Mouse (Mus musculus) C2C12 (cell line): ENCODE data around the gene Smad1. TPM values are rescaled to one million over a fixed set of nuclear protein-coding genes. Genes with fewer than 3 reads are reported as not detected.

ENCODE experiments used
- H3K27me3 ChIP-seq: one replicate; pipeline ENCODE4 v1.6.1; 2011; ENCODE audit not compliant: control insufficient read depth, insufficient read depth, insufficient read length
- H3K36me3 ChIP-seq: one replicate; pipeline ENCODE4 v1.6.1; 2011; ENCODE audit not compliant: control insufficient read depth, insufficient read depth
- H3K4me3 ChIP-seq: one replicate; pipeline ENCODE4 v1.5.1; 2011; ENCODE audit warnings: mild to moderate bottlenecking, control low read depth; ENCODE audit not compliant: poor library complexity, insufficient read depth, severe bottlenecking
- H3K79me2 ChIP-seq: one replicate; pipeline ENCODE4 v1.6.1; 2011; ENCODE audit not compliant: control insufficient read depth, insufficient read depth
- H3K79me3 ChIP-seq: one replicate; pipeline ENCODE4 v1.6.1; 2011; ENCODE audit warnings: low read depth, control low read depth
- H3ac ChIP-seq: one replicate; pipeline ENCODE3; 2011; ENCODE audit warnings: low read depth; ENCODE audit not compliant: control insufficient read depth, insufficient read length
- CEBPB ChIP-seq: IDR thresholded peaks from one replicate; pipeline ENCODE4 v1.6.1; 2011; ENCODE audit warnings: low read depth, mild to moderate bottlenecking, control low read depth, moderate library complexity
- CTCF ChIP-seq: IDR thresholded peaks from one replicate; pipeline ENCODE4 v1.5.1; 2011; ENCODE audit not compliant: control insufficient read depth, insufficient read depth, insufficient read length
- FOSL1 ChIP-seq: IDR thresholded peaks from one replicate; pipeline ENCODE4 v1.8.0; 2011; ENCODE audit warnings: mild to moderate bottlenecking, low read length; ENCODE audit not compliant: poor library complexity, insufficient read depth, severe bottlenecking
- MAX ChIP-seq: IDR thresholded peaks from one replicate; pipeline ENCODE4 v1.6.1; 2011; ENCODE audit warnings: mild to moderate bottlenecking, control low read depth
- MYOD1 ChIP-seq: IDR thresholded peaks from one replicate; pipeline ENCODE4 v1.6.1; 2011; ENCODE audit warnings: low read depth; ENCODE audit not compliant: control insufficient read depth, insufficient read length
- MYOG ChIP-seq: IDR thresholded peaks from one replicate; pipeline ENCODE4 v1.6.1; 2011; ENCODE audit not compliant: control insufficient read depth, insufficient read length; ENCODE audit errors: extremely low read depth
- USF1 ChIP-seq: IDR thresholded peaks from one replicate; pipeline ENCODE4 v1.6.1; 2011; ENCODE audit warnings: low read depth, mild to moderate bottlenecking, control low read depth, moderate library complexity
- polyA plus RNA-seq: library from polyadenylated mRNA; unstranded; fragments of >200 nt; fragmentation: generic; extraction: Trizol; gene quantifications from one replicate; pipeline ENCODE4 v1.2.1, GENCODE M21; 2012; ENCODE audit warnings: missing spikeins

Smad1 gene
- polyA plus RNA-seq, 1 experiment, result 11.2 TPM

DNA sequence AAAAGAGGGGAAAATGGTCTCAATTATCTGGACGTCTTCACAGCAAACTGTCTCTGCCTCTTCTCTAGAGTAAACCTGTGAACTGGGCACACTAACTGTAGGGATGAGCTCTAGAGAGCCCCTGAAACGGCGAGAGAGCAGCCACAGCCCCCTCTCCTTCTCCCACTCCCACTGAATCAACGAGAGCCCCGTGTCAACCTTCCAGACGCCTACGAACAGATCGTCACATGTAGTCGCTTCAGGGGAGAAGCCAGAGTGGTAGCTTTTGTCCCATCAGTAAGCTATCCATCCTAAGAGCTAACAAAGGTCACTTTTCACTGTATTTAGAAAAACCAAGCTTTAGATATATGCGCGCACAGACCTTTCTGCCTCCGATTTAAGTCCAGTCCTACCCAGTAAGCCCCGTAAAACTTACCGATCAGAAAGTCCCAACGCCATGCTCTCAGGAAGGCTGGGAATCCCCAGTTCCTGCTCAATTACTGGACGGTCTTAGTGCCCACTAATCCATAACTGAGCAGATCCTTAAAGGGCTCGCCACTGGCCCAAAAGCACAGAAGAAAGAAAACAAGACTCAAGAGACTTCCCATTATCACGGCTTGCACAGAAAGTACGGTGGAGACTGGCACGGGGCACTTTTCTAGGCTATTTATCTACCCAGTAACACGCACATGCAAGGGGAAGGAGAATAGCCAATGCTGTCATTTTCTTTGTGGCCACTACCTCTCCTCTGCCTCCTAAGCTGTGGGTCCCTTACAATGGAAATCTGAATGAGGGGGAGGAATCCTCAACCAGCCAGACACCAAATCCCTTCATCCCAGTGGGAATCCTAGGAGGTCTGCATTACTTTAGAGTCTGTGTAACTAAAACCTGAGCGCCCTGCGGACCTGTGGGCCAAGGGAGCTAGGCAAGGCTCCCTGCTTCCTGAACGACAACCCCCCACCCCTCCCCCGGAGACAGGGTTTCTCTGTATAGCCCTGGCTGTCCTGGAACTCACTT, 14.7 kb downstream of the Smad1 start:
- Histone ChIP-seq H3K36me3 (peaks cover 7% of the 10 kb centered on the region), H3K27me3 (no peaks in the 10 kb centered on the region), H3K4me3 (no peak overlapping the region), H3K79me2 (peaks cover 93% of the 10 kb centered on the region), H3K79me3 (peaks cover 52% of the 10 kb centered on the region), H3ac (no peak overlapping the region)
- TF ChIP-seq USF1 (no peak), MYOD1 (no peak), MAX (no peak), CTCF (no peak), CEBPB (no peak), MYOG (no peak), FOSL1 (no peak)

DNA sequence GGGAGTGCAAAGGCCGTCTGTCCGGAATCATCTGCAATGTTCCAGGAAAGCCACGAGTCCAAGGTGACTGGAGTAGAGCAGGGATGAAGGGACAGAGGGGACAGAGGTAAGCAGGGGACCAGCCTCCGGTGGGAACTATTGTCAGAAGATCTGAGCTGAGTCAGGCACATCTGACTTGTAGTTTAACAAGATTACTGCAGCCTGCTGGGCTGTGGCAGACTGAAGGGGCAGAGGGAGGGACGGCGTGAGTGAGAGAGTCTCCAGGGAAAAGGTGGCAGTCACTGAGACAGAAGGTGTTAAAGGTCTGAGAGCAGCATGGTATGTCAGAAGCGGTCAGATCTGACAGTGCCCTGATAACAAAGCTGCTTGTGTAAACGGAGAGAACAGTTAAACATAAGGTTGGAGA, 16.5 kb downstream of the Smad1 start:
- no peak overlapping the region for H3K4me3 ChIP-seq

DNA sequence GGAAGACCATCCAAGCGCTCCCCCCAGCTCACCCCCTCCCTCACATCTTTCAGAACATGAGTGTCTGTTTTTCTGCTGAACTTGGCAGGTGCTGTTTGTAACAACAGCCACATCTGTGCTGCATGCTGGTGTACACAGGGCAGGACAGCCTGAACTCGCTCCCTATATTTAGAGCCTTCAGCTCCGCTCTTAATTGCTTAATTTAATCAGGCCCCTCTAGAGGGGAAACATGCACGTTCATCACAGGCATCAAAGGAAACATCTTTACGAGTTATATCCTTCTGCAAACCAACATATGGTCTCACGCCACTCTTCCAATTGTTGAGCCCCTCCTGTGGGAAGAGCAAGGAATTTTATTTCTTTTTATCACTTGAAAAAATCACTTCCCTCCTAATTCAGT, 17.5 kb downstream of the Smad1 start:
- no peak for TF ChIP-seq FOSL1
- TF ChIP-seq CEBPB, result no peak
- TF ChIP-seq MYOD1, result no peak
- no peak for TF ChIP-seq USF1
- TF ChIP-seq CTCF, result no peak
- no peak for TF ChIP-seq MAX
- TF ChIP-seq MYOG, result no peak
- Histone ChIP-seq H3K79me3 (peaks cover 42% of the 10 kb centered on the region), H3K27me3 (no peaks in the 10 kb centered on the region), H3K36me3 (peaks cover 6% of the 10 kb centered on the region), H3ac (no peak overlapping the region), H3K79me2 (peaks cover 91% of the 10 kb centered on the region), H3K4me3 (no peak overlapping the region)

More for the DNA sequence above, 16.5 kb downstream of the Smad1 start:
- H3K79me2 ChIP-seq, result peaks cover 92% of the 10 kb centered on the region
- no peaks in the 10 kb centered on the region for H3K36me3 ChIP-seq
- no peak for TF ChIP-seq CTCF
- TF ChIP-seq USF1, result no peak
- no peak for TF ChIP-seq MYOG
- TF ChIP-seq MYOD1, result no peak
- TF ChIP-seq MAX, result no peak
- no peak for TF ChIP-seq CEBPB
- no peak for TF ChIP-seq FOSL1
- H3ac ChIP-seq, result no peak overlapping the region
- H3K27me3 ChIP-seq, result no peaks in the 10 kb centered on the region
- peaks cover 49% of the 10 kb centered on the region for H3K79me3 ChIP-seq

DNA sequence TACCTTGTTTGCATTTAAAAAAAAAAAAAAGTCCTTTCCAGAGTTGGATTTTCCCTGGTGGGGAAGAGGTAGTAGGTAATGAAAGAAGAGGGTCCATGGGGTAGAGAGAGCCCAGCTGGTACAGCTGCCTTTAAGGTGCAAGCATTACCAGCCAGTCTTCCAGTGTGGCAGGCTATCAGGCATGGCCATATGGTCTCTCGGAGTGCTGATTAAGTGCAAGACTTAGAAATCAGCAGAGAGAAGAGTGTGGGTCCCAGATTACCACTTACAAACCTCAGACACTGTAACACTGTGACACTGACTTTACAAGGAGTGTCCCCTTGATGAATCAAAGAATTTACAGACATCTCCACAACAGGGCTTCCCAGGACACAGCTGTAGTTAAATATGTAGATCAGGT, 18.9 kb downstream of the Smad1 start:
- no peak overlapping the region for H3ac ChIP-seq
- H3K4me3 ChIP-seq, result no peak overlapping the region
- peaks cover 32% of the 10 kb centered on the region for H3K79me3 ChIP-seq
- peaks cover 88% of the 10 kb centered on the region for H3K79me2 ChIP-seq
- no peak for TF ChIP-seq USF1
- H3K36me3 ChIP-seq, result peaks cover 6% of the 10 kb centered on the region
- H3K27me3 ChIP-seq, result no peaks in the 10 kb centered on the region

- Histone ChIP-seq H3K4me3 (no peak overlapping the region), H3K79me2 (peaks cover 88% of the 10 kb centered on the region), H3ac (no peak overlapping the region), H3K79me3 (peaks cover 32% of the 10 kb centered on the region), H3K27me3 (no peaks in the 10 kb centered on the region), H3K36me3 (peaks cover 6% of the 10 kb centered on the region)
- no peak for TF ChIP-seq CTCF
- TF ChIP-seq MAX, result no peak
- no peak for TF ChIP-seq USF1
- TF ChIP-seq MYOD1, result no peak
- no peak for TF ChIP-seq FOSL1
- TF ChIP-seq CEBPB, result no peak
- no peak for TF ChIP-seq MYOG
Observed at GRCm38 (mm10) chr8:79379971-79380370, 19.3 kb downstream of the Smad1 start.

- TF ChIP-seq FOSL1 (no peak), CTCF (no peak), MYOG (no peak), CEBPB (no peak), MYOD1 (no peak), MAX (no peak), USF1 (no peak)
- H3K79me2 ChIP-seq, result peaks cover 87% of the 10 kb centered on the region
- H3K79me3 ChIP-seq, result peaks cover 28% of the 10 kb centered on the region
- H3K27me3 ChIP-seq, result no peaks in the 10 kb centered on the region
- H3K36me3 ChIP-seq, result peaks cover 15% of the 10 kb centered on the region
- no peak overlapping the region for H3ac ChIP-seq
- no peak overlapping the region for H3K4me3 ChIP-seq
Observed at GRCm38 (mm10) chr8:79376648-79377047, 22.7 kb downstream of the Smad1 start.
